Mouse (Mus musculus): ENCODE measurements around the gene Atxn1.

Atxn1 gene

DNA sequence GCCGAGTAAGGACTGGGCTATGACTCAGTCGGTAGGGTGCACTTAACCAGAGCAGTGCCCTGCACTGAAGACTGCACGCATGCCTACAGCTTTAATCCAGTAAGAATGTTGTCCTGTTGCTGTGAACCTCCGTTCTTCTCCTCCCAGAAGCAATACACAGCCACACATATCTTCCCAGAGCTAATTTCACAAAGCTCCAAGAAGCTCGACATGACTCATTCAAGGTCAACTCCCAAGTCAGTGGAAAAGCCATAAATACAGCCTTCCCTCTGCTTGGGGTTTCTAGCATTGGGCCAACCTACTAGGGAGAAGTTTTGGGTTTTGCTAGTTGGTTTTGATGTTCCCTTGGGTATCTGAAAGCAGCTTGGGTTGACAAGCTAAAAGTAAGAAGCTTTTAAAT is 33.6 kb downstream of the Atxn1 start:
- no peak for DNase-seq (ENCODE audit: low read depth, low spot score)

DNA sequence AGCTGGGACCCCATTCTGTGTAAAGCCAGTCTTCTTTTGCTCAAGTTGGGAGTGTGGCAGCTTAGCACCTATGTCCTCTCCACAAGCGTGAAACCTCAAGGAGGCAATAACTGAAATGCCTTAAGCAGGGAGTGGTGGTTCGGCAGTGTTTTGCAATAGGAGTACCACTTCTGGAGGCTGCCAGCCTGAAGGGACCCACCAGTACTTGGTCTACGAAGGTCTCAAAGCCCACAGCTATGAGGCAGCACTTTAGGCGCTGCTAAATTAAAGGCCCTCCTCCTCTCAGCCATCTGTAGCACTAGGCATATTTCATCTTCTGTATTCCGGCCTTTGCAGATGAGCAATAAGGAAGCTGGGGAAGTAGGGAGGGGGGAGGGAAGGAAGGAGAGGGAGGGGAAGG is 35.1 kb downstream of the Atxn1 start:
- no peak for DNase-seq (ENCODE audit: low read depth, low spot score)

DNA sequence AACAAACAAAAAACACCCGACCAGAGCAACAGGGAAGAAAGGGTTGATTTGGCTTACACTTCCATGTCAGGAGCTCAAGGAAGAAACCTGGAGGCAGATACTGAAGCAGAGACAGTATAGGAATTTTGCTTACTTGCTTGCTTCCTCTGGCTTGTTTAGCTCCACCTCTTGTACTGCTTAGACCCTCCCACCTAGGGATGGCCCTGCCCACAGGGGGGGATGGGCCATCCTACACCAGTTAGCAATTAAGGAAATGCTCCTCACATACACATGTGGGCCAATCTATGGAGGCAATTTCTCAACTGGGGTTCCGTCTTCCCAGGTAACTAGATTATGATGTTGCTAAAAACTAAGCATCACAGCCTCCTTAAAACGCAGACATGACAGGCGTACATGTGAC is 39.5 kb downstream of the Atxn1 start:
- no peak for DNase-seq (ENCODE audit: low read depth, low spot score)

DNA sequence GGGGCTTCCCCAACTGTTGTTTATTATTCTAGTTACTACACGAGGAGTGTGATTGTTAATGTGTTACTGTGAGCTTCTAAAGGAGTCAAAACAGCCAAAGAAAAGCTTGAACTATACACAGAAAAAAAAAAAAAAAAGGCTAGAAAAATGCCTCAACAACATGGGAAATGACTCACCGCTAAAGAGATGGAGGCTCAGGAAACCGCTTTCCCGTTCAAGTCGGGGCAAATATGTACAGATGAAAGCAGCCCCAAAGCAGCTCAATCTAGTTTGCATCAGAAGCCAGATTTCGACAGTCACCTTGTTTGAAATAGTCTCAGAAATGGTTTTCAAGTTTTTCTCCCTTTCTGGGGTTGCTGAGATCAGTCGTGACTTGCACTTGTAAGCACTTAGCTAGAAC is 40.3 kb downstream of the Atxn1 start:
- DNase-seq (ENCODE audit: low read depth, low spot score), result no peak

DNA sequence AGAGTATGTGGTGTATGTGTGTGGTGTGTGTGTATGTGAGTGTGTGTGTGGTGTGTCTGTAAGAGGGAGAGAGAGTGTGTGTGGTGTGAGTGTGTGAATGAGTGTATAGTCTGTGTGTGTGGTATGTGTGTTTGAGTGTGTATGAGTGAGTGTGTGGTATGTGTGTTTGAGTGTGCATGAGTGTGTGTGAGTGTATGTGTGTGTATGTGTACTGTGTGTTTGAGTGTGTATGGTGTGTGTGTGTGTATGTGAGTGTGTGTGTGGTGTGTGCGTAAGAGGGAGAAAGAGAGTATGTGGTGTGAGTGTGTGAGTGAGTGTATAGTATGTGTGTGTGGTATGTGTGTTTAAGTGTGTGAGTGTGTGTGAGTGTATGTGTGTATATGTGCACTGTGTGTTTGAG is 41.7 kb downstream of the Atxn1 start:
- no peak for DNase-seq (ENCODE audit: low read depth, low spot score)

DNA sequence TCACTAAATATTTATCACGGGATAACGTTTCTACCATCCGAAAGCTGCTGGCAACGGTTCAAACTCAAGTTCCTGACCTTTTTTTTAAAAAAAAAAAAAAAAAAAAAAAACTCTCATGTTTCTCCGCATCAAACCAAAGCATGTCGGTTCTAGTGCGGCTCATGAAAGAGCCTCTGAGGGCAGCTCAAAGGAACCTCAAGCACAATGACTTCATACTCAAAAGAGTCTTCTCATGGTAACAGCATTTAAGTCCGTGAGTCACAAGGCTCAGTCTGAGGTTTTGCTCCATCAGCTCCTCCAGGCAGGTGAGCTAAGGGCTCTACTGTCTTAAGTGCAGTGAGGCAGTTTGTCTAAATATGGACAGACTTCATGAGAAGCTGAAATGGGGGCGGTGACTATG is 42.3 kb downstream of the Atxn1 start:
- no peak for DNase-seq (ENCODE audit: low read depth, low spot score)

DNA sequence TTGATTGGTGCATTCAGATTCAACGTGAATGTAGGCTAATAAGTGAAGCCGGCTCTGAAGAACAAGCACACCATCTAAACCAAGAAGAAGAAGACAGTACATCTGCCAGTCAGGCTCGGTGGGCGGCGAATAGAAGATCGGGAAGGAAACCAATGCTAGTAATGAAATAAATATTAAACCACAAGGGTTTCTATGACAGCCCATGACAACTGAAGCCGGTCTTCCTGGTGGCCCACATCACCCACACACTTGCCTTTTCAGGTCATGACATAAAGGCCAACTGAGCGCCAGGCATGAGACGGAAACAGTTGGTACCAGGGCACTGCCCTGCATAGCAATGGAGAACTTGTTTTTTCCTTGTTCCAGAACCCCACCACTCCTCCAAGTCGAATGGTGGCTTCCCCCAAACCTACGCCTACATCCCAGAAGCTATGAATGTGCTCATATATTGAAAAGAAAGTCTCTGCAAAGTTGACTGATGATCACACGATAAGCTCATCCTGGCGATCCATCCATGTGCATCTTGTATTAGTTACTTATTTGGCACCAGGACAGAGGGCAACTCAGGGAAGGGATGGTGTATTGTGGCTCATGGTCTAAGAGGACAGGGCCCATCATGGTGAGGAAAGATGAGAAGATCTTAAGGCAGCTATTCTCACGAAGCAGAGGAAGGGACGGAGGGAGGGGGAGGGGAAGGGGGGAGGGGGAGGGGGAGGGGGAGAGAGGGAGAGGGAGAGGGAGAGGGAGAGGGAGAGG is 45.7 kb downstream of the Atxn1 start:
- no peak for DNase-seq (ENCODE audit: low read depth, low spot score)

DNA sequence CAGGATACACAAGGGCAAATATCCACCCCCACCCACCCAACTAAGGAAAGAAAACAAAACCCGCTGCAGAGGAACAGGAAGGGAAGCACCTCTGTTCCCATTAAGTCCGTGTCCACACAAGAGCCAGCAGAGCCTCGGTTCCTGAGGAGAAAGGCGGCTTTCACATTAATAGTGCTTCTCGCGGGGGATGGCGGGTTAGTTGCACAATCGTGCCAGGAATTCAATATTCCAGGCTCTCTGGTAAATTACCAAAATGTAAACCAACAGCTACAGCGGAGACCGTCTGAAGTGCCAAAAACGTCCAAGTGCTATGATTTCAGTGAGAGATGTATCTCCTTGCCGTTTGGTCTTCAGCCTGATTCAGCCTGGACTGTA is 46.8 kb downstream of the Atxn1 start:
- no peak for DNase-seq (ENCODE audit: low read depth, low spot score)

DNA sequence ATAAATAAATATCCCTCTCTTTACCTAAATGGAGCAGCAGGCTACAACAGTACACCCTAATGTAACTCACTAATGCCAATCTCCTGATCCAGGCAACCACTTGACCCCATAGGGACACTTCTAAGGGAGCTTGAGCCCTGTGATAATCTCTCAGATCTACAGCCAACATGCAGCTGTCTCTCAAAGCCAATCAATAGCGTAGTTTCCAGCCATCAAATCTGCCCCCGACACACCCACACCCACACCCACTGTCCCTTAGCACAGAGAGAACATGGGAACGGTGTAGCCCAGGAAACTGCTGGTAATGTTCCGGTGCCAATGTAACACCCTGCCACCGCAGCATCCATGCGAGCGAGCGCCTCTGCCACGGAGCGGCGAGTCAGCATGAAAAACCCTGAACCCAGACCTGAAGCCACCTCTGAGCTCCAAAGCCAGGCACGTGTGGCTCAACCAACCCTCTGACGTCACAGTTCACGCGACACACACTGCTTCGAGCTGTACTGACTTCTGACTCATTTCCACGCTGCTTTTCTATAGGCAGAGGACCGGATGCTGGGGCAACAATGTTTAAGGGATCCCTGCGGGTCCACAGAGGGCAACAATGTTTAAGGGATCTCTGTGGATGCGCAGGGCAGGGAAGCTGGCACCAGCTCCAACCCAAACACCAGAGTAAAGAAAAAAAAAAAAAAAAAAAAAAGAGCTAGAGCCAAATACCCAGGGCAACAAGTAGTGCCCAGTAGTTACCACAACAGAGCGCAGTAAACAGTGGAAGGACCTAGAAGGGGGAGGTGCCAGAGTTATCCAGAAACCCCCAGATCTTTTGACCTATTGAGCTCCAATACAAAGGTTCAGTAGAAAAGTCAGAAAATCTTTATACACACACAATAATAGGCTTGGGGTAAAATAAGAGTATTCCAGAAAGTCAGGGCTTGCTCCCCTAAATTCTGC is 47.5 kb downstream of the Atxn1 start:
- no peak for DNase-seq (ENCODE audit: low read depth, low spot score)

DNA sequence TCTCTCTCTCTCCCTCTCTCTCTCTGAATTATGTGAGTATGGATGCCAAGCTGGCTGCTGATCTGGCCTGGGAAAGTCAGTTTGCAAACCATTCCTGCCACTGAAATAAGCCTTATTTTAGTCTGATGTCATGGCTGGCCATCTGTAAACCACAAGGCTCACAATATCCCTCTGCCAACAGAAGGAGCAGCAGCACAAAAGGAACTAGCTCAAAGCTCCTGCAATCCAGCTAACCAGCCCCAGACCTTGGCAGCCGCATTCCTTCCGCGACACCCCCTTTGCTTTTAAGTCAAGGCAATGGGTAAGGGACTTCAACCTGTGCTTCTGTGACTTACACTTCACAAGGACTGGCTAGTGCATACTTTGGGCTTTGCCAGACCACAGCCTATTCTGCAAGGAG is 48.9 kb downstream of the Atxn1 start:
- no peak for DNase-seq (ENCODE audit: low read depth, low spot score)

DNA sequence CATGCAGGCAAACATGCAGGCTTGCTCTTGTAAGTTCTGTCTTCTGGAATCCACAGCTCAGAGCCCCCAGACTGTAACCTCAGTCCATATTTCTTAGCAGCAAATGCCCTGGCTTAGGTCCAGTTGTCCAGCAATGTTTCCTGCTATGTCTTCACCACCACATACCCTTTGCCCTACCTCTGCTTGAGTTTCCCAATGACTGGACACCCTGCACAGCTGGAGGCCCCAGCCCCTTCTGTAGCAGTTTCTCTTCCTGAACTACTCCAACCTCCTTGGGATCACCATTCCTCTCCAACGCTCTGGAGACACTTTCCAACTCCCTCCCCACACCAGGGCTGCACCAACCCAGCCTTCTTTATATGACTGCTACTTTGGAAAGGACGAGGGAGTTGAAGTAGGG is 49.8 kb downstream of the Atxn1 start:
- no peak for DNase-seq (ENCODE audit: low read depth, low spot score)

DNA sequence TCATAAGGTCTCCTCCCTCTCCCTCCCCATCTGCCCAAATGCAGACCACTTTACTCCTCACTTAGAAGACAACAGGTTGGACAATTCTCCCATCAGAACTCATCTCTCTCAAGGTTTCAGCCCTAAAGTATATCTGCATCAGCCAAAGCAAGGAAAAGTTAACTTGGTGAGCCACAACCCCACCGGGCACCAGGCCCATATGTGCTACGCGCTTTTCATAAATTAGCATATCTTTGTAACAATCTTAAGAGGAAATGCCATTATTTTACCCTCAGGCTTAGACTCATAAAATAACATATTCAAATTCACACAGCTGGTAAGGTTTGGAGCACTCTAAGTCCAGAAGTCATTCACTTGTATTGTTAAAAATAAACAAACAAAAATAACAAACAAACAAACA is 50.7 kb downstream of the Atxn1 start:
- DNase-seq (ENCODE audit: low read depth, low spot score), result no peak

DNA sequence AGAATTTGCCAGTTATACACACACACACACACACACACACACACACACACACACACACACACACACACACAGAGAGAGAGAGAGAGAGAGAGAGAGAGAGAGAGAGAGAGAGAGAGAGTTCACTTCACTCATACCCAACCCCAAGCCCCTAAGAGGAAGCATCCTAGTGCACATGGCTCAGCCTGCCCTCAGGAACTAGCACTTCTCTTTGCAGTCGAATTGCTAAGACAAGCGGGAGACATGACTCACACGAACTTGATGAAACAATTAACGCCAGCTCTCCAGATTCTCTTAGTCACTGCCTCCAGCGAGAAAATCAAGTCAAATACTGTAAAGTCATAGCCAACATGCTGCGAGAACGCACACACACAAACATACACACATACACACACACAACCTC is 53.0 kb downstream of the Atxn1 start:
- DNase-seq (ENCODE audit: low read depth, low spot score), result no peak

DNA sequence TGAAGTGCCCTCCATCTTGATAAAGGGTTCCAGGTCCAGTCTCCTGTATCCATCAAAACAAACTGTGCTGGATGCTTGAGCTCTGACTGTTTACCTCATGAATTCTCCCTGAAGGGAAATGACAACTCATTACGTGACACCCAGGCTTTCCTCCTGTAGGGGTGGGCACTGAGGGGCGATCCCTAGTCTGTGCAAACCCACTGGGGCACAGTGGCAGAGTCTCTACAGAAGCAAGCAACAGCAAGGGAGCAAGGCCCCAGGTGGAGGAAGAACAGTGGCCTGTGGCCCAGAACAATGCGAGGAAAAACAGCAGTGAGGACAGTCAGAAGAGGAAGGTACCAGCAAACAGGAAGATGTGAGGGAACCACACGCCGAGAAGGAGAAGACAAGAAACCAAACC is 53.7 kb downstream of the Atxn1 start:
- no peak for DNase-seq (ENCODE audit: low read depth, low spot score)

DNA sequence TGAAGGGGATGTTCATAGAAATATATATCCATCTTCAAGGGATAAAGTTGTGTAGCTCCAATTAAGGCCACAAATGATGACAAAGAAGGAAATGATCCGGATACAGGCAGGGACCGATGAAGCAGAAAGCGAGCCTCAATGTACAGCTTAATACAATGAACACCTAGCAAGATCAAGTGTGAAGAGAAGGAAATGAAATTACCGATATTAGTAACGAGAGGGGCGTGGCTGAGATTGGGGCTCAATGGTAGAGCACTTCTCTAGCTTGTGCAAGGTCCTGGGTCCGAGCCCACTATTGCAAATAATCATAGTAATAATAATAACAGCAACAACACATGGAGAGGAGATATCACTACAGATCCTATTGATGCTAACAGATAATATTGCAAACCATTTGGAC is 54.5 kb downstream of the Atxn1 start:
- DNase-seq (ENCODE audit: low read depth, low spot score), result no peak

DNA sequence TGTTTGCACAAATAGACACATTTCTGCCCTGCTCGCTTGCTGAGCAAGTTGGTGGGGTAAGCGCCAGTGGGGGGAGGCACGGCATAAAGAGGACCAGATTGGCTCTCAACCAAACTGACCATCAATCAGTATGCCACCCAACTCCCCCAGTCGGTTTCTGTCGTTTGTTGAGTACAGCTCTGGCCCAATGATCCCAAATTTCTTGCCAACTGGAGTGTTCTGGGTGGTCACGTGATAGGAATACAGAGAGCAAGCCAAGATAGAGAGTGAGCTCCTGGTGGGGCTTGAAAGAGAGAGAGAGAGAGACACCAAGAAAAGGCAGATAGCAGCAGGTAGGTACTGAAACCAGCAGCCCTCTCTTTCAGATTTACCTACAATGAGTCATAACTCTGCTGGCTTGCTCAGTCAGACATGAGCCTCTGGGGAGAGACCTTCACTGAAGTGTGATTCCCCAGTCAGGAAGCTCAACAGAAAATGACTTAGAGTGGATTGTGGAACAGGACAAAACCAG is 57.6 kb downstream of the Atxn1 start:
- DNase-seq (ENCODE audit: low read depth, low spot score), result no peak

DNA sequence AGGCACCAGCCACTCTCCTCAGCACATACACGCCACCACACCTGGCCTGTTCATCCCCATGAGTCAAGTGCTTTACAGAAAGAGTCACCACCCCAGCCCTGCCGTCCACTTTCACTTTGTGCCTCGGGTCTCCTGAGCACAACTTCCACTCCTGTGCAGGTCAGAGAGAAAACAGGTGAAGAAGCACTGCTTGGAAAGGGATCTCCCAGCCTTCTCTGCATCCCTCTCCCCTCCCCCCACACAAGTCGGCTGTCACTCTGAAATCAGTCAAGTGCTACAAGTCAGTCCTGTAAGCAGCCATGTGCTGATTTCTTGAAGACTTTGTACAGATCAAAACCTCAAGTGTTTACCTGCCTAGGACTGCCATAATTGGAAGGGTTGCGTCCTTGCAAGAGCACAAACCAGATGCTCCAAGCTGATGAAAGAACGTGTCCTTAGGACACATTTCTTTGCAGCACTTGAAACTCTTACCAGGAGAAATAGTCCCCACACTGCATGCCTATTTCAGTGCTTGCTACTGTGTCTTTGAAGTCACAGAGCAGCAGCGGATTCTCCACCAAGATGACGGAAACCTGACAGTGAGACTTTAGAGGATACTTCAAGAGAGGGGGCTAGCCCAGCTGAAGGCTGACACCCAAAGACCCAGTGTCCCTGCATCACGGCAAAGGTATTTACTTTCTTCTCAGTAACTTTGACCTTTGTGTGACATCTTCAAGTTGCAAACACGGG is 58.2 kb downstream of the Atxn1 start:
- DNase-seq (ENCODE audit: low read depth, low spot score), result no peak

DNA sequence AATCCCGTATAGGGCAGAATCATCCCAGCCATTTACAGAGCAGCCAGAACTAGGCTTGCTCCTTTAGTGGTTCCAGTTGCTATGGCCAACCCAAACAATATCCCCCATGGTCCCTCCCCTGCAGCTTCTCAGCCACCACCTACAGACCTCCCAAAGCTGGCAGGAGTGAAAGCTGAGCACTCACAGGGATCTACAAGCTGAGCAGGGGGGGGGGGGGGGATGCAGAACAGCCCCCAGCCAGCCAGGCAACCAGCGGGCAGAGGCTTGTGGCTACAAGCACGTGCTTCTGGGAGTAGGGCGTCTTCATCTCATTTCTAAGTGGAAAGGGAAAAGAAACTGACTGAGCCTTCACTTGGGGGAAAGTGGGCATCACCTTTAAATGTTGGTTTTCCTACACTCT is 59.9 kb downstream of the Atxn1 start:
- DNase-seq (ENCODE audit: low read depth, low spot score), result no peak

DNA sequence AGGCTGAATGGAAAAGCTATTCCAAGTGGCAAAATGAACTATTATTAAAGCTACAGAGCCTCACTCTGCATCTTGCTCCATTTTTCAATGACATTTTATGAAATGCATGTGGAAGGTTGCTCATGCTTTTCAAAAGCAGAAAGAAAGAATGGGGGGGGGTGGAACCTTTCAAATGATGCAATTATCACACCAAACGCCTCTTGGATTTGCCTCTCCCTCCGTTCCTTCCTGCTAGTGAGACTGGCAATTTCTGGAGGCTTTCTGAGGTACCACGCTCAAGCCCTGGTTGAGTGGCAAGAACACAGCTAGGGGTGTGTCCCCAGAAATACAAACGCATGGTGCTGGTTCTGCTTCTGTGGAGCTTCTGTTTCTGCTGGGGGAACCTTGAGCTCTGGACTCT is 60.4 kb downstream of the Atxn1 start:
- DNase-seq (ENCODE audit: low read depth, low spot score), result no peak

DNA sequence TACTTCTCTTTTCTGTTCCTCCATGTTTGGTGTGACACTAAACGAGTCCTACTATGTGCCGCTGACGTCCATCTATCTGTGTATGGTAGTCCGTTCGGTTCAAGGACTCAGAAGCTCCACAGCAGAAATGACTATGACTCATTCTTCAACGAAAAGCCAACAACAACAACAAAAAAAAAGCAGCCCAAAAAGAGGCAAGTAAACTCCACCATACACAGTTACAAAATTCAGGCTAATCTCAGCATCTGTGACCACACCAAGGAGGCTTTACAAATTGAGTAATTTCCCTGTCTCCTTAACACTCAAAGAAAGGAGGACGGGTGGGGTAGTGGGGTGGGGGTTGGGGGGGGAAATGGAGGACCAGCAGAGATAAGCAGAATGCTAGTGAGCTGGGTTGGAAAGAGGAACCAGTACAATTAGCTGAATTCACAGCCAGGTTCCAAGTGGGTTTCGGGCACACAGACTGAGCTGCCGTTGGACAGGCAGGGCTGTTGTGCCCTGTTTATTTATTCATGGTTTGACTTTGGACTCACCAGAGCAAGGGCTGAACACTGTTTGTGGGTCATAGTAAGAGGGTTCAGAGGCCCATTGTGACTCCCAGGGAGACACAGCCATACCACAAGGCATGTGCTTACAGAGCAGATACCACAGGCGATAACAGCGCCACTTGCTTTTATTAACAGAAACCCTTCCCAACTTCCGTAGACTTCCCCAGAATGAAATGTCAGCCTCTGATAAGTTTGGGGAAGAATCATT is 61.1 kb downstream of the Atxn1 start:
- DNase-seq (ENCODE audit: low read depth, low spot score), result no peak

DNA sequence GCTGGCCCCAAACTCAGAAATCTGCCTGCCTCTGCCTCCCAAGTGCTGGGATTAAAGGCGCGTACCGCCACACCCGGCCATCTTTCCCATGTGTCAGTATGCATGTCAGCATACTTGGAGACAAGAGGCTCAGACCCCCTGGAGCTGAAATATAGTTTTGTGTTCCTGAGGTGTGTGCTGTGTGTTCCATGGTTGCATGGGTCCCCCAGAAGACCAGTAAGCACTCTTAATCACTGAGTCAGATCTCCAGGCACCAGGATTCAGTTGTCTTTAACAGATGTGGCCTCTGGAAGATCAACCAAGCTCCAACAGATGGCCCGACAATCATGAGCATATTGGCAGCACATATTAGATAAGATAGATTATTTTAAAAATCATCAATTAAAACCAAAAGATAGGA is 62.4 kb downstream of the Atxn1 start:
- DNase-seq (ENCODE audit: low read depth, low spot score), result no peak

DNA sequence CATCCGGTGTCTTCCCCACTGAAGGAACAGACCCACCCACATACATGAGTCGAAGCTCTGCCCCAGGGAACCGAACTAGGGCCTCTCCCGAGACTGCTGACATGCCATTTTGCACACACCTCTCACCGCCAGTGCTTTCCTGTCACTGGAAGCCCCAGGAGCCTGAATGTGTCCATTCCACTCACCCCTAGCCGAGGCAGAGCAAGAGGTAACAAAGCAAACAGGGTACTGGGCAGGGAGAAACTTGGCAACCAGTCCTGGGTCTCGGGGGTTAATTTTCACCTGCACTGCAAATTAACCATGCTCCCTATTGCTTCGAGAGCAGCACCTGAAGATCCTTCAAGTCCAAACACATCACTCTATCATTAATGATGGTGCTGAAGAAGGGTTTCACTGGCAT is 64.0 kb downstream of the Atxn1 start:
- DNase-seq (ENCODE audit: low read depth, low spot score), result no peak

Measured in skeletal muscle tissue, adult 2 months (tissue).